Mouse (Mus musculus): ENCODE measurements around the gene Zfyve27.

DNA sequence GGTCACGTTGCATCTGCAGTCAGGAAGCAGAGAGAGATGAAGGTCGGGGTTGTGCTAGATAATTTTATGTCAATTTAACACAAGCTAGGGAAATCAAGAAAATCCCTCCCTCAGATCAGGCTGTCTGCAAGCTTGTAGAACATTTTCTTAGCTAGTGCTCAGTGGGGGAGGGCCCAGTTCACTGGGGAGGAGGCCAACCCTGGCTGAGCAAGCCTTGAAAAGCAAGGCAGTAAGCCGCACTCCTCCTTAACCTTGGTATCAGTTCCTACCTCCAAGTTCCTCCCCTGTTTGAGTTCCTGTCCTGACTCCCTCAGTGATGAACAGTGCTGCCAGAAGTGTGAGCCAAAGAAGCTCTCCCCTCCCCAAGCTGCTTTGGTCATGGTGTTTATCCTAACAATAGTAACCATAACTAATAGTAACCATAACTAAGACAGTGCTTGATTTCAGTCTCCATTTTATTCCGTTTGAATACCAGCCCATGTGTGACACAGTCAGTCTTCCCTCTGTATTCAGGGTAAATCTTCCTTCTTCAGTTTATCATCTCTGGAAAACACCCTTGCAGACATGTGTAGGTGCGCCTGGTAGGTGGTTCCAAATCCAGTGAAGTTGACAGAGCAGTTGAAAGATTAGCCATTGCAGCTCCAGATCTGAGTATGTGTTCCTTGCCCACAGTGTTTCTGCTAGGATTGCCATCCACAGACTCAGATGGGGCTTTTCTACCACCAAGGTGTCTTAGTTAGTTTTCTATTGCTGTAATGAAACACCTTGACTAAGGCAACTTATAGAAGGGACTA lies 23.8 kb upstream of the Zfyve27 start:
- TF ChIP-seq CTCF (conservative IDR thresholded peaks at IDR 0.05; ENCODE audit: low read length) (no peak), NANOG (IDR thresholded peaks at IDR 0.05; ENCODE audit: borderline replicate concordance, low read length) (no peak), POU5F1 (IDR thresholded peaks at IDR 0.05; ENCODE audit: borderline replicate concordance, low read length) (no peak)
